Mouse (Mus musculus) myocyte (in vitro differentiated cells): ENCODE measurements around the gene Ubtf. TPM values are rescaled to one million over a fixed set of nuclear protein-coding genes. Genes with fewer than 3 reads are reported as not detected.

Experiments
- H3K27me3 ChIP-seq: one replicate; pipeline ENCODE4 v1.6.1; 2011; ENCODE audit not compliant: control insufficient read depth, insufficient read depth, insufficient read length
- H3K36me3 ChIP-seq: one replicate; pipeline ENCODE4 v1.6.1; 2011; ENCODE audit not compliant: control insufficient read depth, insufficient read depth
- H3K4me2 ChIP-seq: one replicate; pipeline ENCODE4 v1.6.1; 2011; ENCODE audit warnings: low read depth, control low read depth
- H3K4me3 ChIP-seq: one replicate; pipeline ENCODE4 v1.5.1; 2011; ENCODE audit warnings: mild to moderate bottlenecking, control low read depth, moderate library complexity
- H3K79me2 ChIP-seq: one replicate; pipeline ENCODE4 v1.6.1; 2011; ENCODE audit not compliant: control insufficient read depth, insufficient read depth
- H3ac ChIP-seq: one replicate; pipeline ENCODE4 v1.6.1; 2011; ENCODE audit not compliant: control insufficient read depth, insufficient read length
- CEBPB ChIP-seq: IDR thresholded peaks from 2 replicates; pipeline ENCODE4 v1.6.1; 2011; ENCODE audit warnings: mild to moderate bottlenecking, moderate library complexity; ENCODE audit not compliant: poor library complexity, insufficient read depth, severe bottlenecking
- E2F4 ChIP-seq: IDR thresholded peaks from one replicate; pipeline ENCODE4 v1.6.1; 2011; ENCODE audit warnings: mild to moderate bottlenecking, control low read depth, moderate library complexity; ENCODE audit not compliant: insufficient read depth
- MAX ChIP-seq: IDR thresholded peaks from one replicate; pipeline ENCODE4 v1.6.1; 2011; ENCODE audit warnings: low read depth, mild to moderate bottlenecking, control low read depth
- MYOD1 ChIP-seq, 3 experiments: IDR thresholded peaks; one replicate each; pipeline ENCODE4 v1.6.1; 2011; ENCODE audit warnings: control low read depth in 2 of 3, low read depth in 2 of 3, mild to moderate bottlenecking in 2 of 3, moderate library complexity in 1 of 3; ENCODE audit not compliant: insufficient read length in 2 of 3, control insufficient read depth in 1 of 3
- MYOG ChIP-seq, 3 experiments: IDR thresholded peaks; one replicate each; pipeline ENCODE4 v1.6.1; 2011; ENCODE audit warnings: control low read depth in 2 of 3, low read depth in 2 of 3, mild to moderate bottlenecking in 2 of 3; ENCODE audit not compliant: insufficient read length in 2 of 3, control insufficient read depth in 1 of 3, insufficient read depth in 1 of 3
- POLR2A ChIP-seq: IDR thresholded peaks from one replicate; pipeline ENCODE4 v1.6.1; 2011; ENCODE audit warnings: low read depth, mild to moderate bottlenecking, control low read depth, moderate library complexity; ENCODE audit not compliant: insufficient read length
- POLR2AphosphoS2 ChIP-seq: IDR thresholded peaks from one replicate; pipeline ENCODE4 v1.6.1; 2011; ENCODE audit warnings: low read depth, control low read depth; ENCODE audit not compliant: insufficient read length
- REST ChIP-seq: IDR thresholded peaks from one replicate; pipeline ENCODE4 v1.6.1; 2011; ENCODE audit warnings: mild to moderate bottlenecking, control low read depth, moderate library complexity; ENCODE audit not compliant: insufficient read depth, insufficient read length
- SRF ChIP-seq: IDR thresholded peaks from one replicate; pipeline ENCODE4 v1.6.1; 2011; ENCODE audit warnings: low read depth; ENCODE audit not compliant: control insufficient read depth, insufficient read length
- TCF12 ChIP-seq: IDR thresholded peaks from one replicate; pipeline ENCODE4 v1.6.1; 2011; ENCODE audit warnings: mild to moderate bottlenecking, control low read depth; ENCODE audit not compliant: poor library complexity, insufficient read depth, severe bottlenecking
- TCF3 ChIP-seq: IDR thresholded peaks from one replicate; pipeline ENCODE4 v1.6.1; 2011; ENCODE audit warnings: low read depth, control low read depth; ENCODE audit not compliant: insufficient read length
- USF1 ChIP-seq: IDR thresholded peaks from one replicate; pipeline ENCODE4 v1.6.1; 2011; ENCODE audit warnings: low read depth, mild to moderate bottlenecking, control low read depth, moderate library complexity
- polyA plus RNA-seq: library from polyadenylated mRNA; unstranded; fragments of >200 nt; fragmentation: generic; extraction: Trizol; gene quantifications from one replicate; pipeline ENCODE4 v1.2.1, GENCODE M21; 2012; ENCODE audit warnings: missing spikeins

Gene Ubtf
- polyA plus RNA-seq, 1 experiment = 58.6 TPM

- TF ChIP-seq REST = no peak
- TF ChIP-seq TCF12 = no peak
- no peak for TF ChIP-seq SRF
- H3K4me3 ChIP-seq = no peak overlapping the region
- H3K4me2 ChIP-seq = no peak overlapping the region
- no peaks in the 10 kb centered on the region for H3K36me3 ChIP-seq
- no peak overlapping the region for H3ac ChIP-seq
- peaks cover 78% of the 10 kb centered on the region for H3K27me3 ChIP-seq
- no peaks in the 10 kb centered on the region for H3K79me2 ChIP-seq
These were observed 28.6 kb upstream of the Ubtf start for GRCm38 (mm10) chr11:102348101-102348585.

GRCm38 (mm10) chr11:102347683-102348082 lies 28.1 kb upstream of the Ubtf start:
- Histone ChIP-seq H3K79me2 (no peaks in the 10 kb centered on the region), H3K27me3 (peaks cover 77% of the 10 kb centered on the region), H3K4me3 (no peak overlapping the region), H3K4me2 (no peak overlapping the region), H3K36me3 (no peaks in the 10 kb centered on the region), H3ac (no peak overlapping the region)
- no peak for TF ChIP-seq SRF
- TF ChIP-seq POLR2AphosphoS2 = no peak
- no peak for TF ChIP-seq MAX
- no peak for TF ChIP-seq MYOG (IDR thresholded peaks at IDR 0.05; ENCODE audit: control insufficient read depth in 1 of 3, insufficient read depth in 1 of 3, insufficient read length in 2 of 3, low read depth in 2 of 3)
- TF ChIP-seq CEBPB = no peak

DNA sequence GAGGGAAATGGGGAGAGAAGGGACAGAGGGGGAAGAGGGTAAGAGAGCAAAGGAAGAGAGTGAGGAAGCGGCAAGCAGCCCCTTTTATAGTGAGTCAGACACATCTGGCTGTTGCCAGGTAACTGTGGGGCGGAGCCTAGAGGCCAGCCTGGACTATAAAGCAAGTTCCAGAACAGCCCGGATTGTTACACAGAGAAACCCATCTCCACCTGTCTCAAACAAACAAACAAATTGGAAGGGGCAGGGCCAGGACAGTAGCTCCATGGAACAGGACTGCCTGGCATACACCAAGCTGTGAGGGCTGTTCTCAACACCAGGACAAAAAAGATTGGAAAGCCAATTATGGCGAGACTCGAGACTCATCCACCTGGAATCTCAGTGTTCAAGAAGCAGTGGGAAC lies 27.4 kb upstream of the Ubtf start:
- H3K27me3 ChIP-seq = peaks cover 74% of the 10 kb centered on the region
- no peak overlapping the region for H3K4me2 ChIP-seq
- TF ChIP-seq MYOD1 (IDR thresholded peaks at IDR 0.05; ENCODE audit: control insufficient read depth in 1 of 3, insufficient read length in 2 of 3, low read depth in 2 of 3) = no peak
- TF ChIP-seq POLR2A = no peak
- TF ChIP-seq E2F4 = no peak
- no peak for TF ChIP-seq TCF12
- TF ChIP-seq CEBPB = no peak
- no peak for TF ChIP-seq MYOG (IDR thresholded peaks at IDR 0.05; ENCODE audit: control insufficient read depth in 1 of 3, insufficient read depth in 1 of 3, insufficient read length in 2 of 3, low read depth in 2 of 3)
- TF ChIP-seq TCF3 = no peak
- TF ChIP-seq POLR2AphosphoS2 = no peak
- TF ChIP-seq USF1 = no peak
- TF ChIP-seq REST = no peak
- no peak for TF ChIP-seq SRF
- TF ChIP-seq MAX = no peak
- H3K4me3 ChIP-seq = no peak overlapping the region
- H3K79me2 ChIP-seq = no peaks in the 10 kb centered on the region
- no peak overlapping the region for H3ac ChIP-seq
- no peaks in the 10 kb centered on the region for H3K36me3 ChIP-seq

DNA sequence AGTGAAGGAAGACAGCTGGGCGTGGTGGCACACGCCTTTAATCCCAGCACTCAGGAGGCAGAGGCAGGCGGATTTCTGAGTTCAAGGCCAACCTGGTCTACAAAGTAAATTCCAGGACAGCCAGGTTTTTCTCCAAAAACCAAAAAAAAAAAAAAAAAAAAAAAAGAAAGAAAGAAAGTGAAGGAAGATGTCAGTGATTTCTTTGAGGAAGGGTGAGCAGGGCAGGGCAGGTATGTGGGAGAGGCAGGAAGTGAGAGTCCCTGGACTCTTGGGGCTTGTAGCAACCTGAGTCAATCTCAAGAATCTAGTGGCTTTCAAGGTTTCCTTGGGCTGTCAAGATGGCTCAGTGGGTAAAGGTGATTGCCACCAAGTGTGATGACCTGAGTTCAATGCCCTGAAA lies 24.9 kb upstream of the Ubtf start:
- H3ac ChIP-seq = no peak overlapping the region
- no peak for TF ChIP-seq POLR2AphosphoS2
- no peak for TF ChIP-seq USF1
- TF ChIP-seq E2F4 = no peak
- no peak for TF ChIP-seq TCF3
- no peak for TF ChIP-seq MYOD1 (IDR thresholded peaks at IDR 0.05; ENCODE audit: control insufficient read depth in 1 of 3, insufficient read length in 2 of 3, low read depth in 2 of 3)
- no peak for TF ChIP-seq CEBPB
- TF ChIP-seq REST = no peak
- no peak for TF ChIP-seq TCF12
- no peak for TF ChIP-seq MAX
- TF ChIP-seq SRF = no peak
- TF ChIP-seq MYOG (IDR thresholded peaks at IDR 0.05; ENCODE audit: control insufficient read depth in 1 of 3, insufficient read depth in 1 of 3, insufficient read length in 2 of 3, low read depth in 2 of 3) = no peak
- TF ChIP-seq POLR2A = no peak
- H3K4me3 ChIP-seq = no peak overlapping the region
- no peaks in the 10 kb centered on the region for H3K36me3 ChIP-seq
- H3K4me2 ChIP-seq = no peak overlapping the region
- no peaks in the 10 kb centered on the region for H3K79me2 ChIP-seq
- peaks cover 49% of the 10 kb centered on the region for H3K27me3 ChIP-seq

DNA sequence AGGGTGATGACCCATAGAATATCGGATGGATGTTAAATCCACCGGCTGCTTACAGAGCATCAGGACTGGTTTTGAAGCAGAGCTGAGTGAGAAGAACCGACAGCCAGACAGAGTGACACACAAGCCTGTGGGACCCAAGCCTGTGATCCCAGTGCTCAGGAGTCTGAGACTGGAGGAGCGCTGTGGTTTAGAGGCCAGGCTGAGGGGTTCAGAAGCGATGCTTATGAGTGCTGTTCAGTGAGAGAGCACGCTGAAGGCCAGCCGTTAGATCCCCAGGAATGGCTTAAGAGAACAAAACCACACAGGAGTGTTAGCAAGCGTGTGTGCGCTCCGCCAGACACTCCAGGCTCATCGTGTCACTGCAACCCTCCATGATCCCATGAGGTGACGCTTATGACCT lies 23.2 kb upstream of the Ubtf start:
- Histone ChIP-seq H3K36me3 (no peaks in the 10 kb centered on the region), H3K79me2 (no peaks in the 10 kb centered on the region), H3K27me3 (peaks cover 34% of the 10 kb centered on the region), H3K4me2 (no peak overlapping the region), H3K4me3 (no peak overlapping the region), H3ac (no peak overlapping the region)
- TF ChIP-seq CEBPB (no peak), TCF3 (no peak), USF1 (no peak), POLR2AphosphoS2 (no peak)
